Mouse (Mus musculus) heart, adult 8-10 months (tissue): ENCODE measurements around the gene Metrn. TPM values are rescaled to one million over a fixed set of nuclear protein-coding genes. Genes with fewer than 3 reads are reported as not detected.

ENCODE experiments used
- DNase-seq: peaks from one replicate; pipeline ENCODE4 v3.0.0; 2022; ENCODE audit warnings: low spot score
- total RNA-seq, 4 experiments: library from RNA; stranded (reverse); gene quantifications; 2 replicates each; pipeline ENCODE4 v1.2.4; 2022

Metrn gene
- 10 to 100 TPM; 58.8 to 75.3 (median 65.7) TPM for total RNA-seq

GRCm38 (mm10) chr17:25796951-25797369, at the start of gene Metrn:
Gene Metrn (minus strand): TSS chr17:25797136.
- peak; percentile 89 for DNase-seq

- DNase-seq: peak; percentile 94
These were observed 47.5 kb upstream of the Metrn start, which contains the start of gene Rhot2 for GRCm38 (mm10) chr17:25844396-25844901. Gene Rhot2 (minus strand): TSS chr17:25844851.

- DNase-seq: no peak
These were observed 46.9 kb upstream of the Metrn start for GRCm38 (mm10) chr17:25843636-25844395.

GRCm38 (mm10) chr17:25843122-25843521, 46.2 kb upstream of the Metrn start:
- no peak for DNase-seq

GRCm38 (mm10) chr17:25842509-25842908, 45.6 kb upstream of the Metrn start:
- DNase-seq: no peak

- no peak for DNase-seq
These were observed 44.4 kb upstream of the Metrn start, which contains the start of gene Gm20683 for GRCm38 (mm10) chr17:25841117-25841880. Gene Gm20683 (minus strand): TSS chr17:25841763.

- DNase-seq: no peak
These were observed 43.6 kb upstream of the Metrn start for GRCm38 (mm10) chr17:25840519-25840918.

- no peak for DNase-seq
These were observed 42.7 kb upstream of the Metrn start for GRCm38 (mm10) chr17:25839455-25840235.

- no peak for DNase-seq
These were observed 42.0 kb upstream of the Metrn start for GRCm38 (mm10) chr17:25838904-25839303.

- DNase-seq: no peak
These were observed 40.6 kb upstream of the Metrn start for GRCm38 (mm10) chr17:25837533-25837932.

GRCm38 (mm10) chr17:25837076-25837410, 40.1 kb upstream of the Metrn start, which contains the start of gene Rhbdl1:
Gene Rhbdl1 (minus strand): TSS chr17:25837295.
- no peak for DNase-seq

- no peak for DNase-seq
These were observed 39.6 kb upstream of the Metrn start for GRCm38 (mm10) chr17:25836397-25837075.

- no peak for DNase-seq
These were observed 38.9 kb upstream of the Metrn start for GRCm38 (mm10) chr17:25835816-25836215.

- DNase-seq: no peak
These were observed 38.4 kb upstream of the Metrn start for GRCm38 (mm10) chr17:25835301-25835700.

GRCm38 (mm10) chr17:25834595-25835222, 37.8 kb upstream of the Metrn start:
- DNase-seq: no peak

- DNase-seq: no peak
These were observed 37.1 kb upstream of the Metrn start for GRCm38 (mm10) chr17:25833961-25834594.

GRCm38 (mm10) chr17:25833291-25833663, 36.3 kb upstream of the Metrn start, which contains the start of gene Stub1:
Gene Stub1 (minus strand): TSS chr17:25833404.
- DNase-seq: peak; percentile 92

GRCm38 (mm10) chr17:25832436-25833290, 35.7 kb upstream of the Metrn start:
- peak; percentile 99 for DNase-seq
